Mouse (Mus musculus): Measurements from ENCODE around the gene Strada. TPM values are rescaled to one million over a fixed set of nuclear protein-coding genes. Genes with fewer than 3 reads are reported as not detected.
A peak's percentile ranks its signal among the peaks of the same experiment; 100 is the strongest.

Strada gene
- total RNA-seq, 2 experiments from 2014 or later, result 12.3 to 16.3 TPM

- no peak for ATAC-seq (replicated peaks; ENCODE audit: low FRiP score, poor library complexity, severe bottlenecking)
Observed at GRCm38 (mm10) chr11:106192241-106192640, 9.7 kb downstream of the Strada start.

GRCm38 (mm10) chr11:106191716-106192115 lies 10.3 kb downstream of the Strada start:
- no peak for ATAC-seq (replicated peaks; ENCODE audit: low FRiP score, poor library complexity, severe bottlenecking)

- ATAC-seq (replicated peaks; ENCODE audit: low FRiP score, poor library complexity, severe bottlenecking), result no peak
Observed at GRCm38 (mm10) chr11:106187326-106187725, 14.6 kb downstream of the Strada start.

- no peak for ATAC-seq (replicated peaks; ENCODE audit: low FRiP score, poor library complexity, severe bottlenecking)
Observed at GRCm38 (mm10) chr11:106180449-106180801, 21.5 kb downstream of the Strada start.

GRCm38 (mm10) chr11:106179711-106180448 lies 22.1 kb downstream of the Strada start:
- ATAC-seq (replicated peaks; ENCODE audit: low FRiP score, poor library complexity, severe bottlenecking), result no peak

- ATAC-seq (replicated peaks; ENCODE audit: low FRiP score, poor library complexity, severe bottlenecking), result peak; percentile 87
Observed at GRCm38 (mm10) chr11:106178036-106178782, 23.8 kb downstream of the Strada start.

GRCm38 (mm10) chr11:106176372-106176771 lies 25.6 kb downstream of the Strada start:
- no peak for ATAC-seq (replicated peaks; ENCODE audit: low FRiP score, poor library complexity, severe bottlenecking)

GRCm38 (mm10) chr11:106175081-106175480 lies 26.9 kb downstream of the Strada start:
- ATAC-seq (replicated peaks; ENCODE audit: low FRiP score, poor library complexity, severe bottlenecking), result no peak

GRCm38 (mm10) chr11:106174372-106174771 lies 27.6 kb downstream of the Strada start:
- ATAC-seq (replicated peaks; ENCODE audit: low FRiP score, poor library complexity, severe bottlenecking), result no peak

GRCm38 (mm10) chr11:106173228-106173627 lies 28.7 kb downstream of the Strada start:
- no peak for ATAC-seq (replicated peaks; ENCODE audit: low FRiP score, poor library complexity, severe bottlenecking)

- no peak for ATAC-seq (replicated peaks; ENCODE audit: low FRiP score, poor library complexity, severe bottlenecking)
Observed at GRCm38 (mm10) chr11:106170807-106171206, 31.2 kb downstream of the Strada start.

- no peak for ATAC-seq (replicated peaks; ENCODE audit: low FRiP score, poor library complexity, severe bottlenecking)
Observed at GRCm38 (mm10) chr11:106167435-106167834, 34.5 kb downstream of the Strada start.

GRCm38 (mm10) chr11:106164601-106165180 lies 37.3 kb downstream of the Strada start:
- no peak for ATAC-seq (replicated peaks; ENCODE audit: low FRiP score, poor library complexity, severe bottlenecking)

- no peak for ATAC-seq (replicated peaks; ENCODE audit: low FRiP score, poor library complexity, severe bottlenecking)
Observed at GRCm38 (mm10) chr11:106163546-106163945, 38.4 kb downstream of the Strada start.

GRCm38 (mm10) chr11:106162237-106162636 lies 39.7 kb downstream of the Strada start:
- no peak for ATAC-seq (replicated peaks; ENCODE audit: low FRiP score, poor library complexity, severe bottlenecking)

- no peak for ATAC-seq (replicated peaks; ENCODE audit: low FRiP score, poor library complexity, severe bottlenecking)
Observed at GRCm38 (mm10) chr11:106160841-106161721, 40.9 kb downstream of the Strada start, which contains the start of the genes Gm10840 and Limd2. TSS of gene Gm10840 (plus strand) at chr11:106160850. TSS of gene Limd2 (minus strand) at chr11:106160860.

GRCm38 (mm10) chr11:106159921-106160840 lies 41.8 kb downstream of the Strada start:
- ATAC-seq (replicated peaks; ENCODE audit: low FRiP score, poor library complexity, severe bottlenecking), result no peak

- ATAC-seq (replicated peaks; ENCODE audit: low FRiP score, poor library complexity, severe bottlenecking), result no peak
Observed at GRCm38 (mm10) chr11:106159216-106159920, 42.6 kb downstream of the Strada start.
